Mouse (Mus musculus): ENCODE results near the gene Ddx11.

The Ddx11 gene

DNA sequence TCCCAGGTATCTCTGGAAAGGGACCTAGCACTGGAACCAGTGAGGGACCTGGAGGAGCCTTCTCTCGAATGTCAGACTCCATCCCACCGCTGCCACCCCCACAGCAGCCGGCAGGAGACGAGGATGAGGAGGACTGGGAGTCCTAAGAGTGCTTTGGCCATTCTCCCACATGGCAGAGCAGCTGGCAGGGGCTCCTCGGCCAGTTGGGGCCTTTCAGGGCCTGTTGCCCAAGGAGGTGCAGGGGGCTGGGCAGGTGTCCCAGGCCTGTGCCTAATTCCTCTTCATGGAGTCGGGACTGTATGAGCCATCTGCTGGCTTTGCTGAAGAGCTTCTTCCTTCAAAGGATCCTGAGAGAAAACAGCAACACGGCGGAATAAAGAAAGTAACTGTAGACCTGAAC, 4.3 kb upstream of the Ddx11 start:
- WGBS = 52% methylated on average over 8 of the region's 8 CpGs

DNA sequence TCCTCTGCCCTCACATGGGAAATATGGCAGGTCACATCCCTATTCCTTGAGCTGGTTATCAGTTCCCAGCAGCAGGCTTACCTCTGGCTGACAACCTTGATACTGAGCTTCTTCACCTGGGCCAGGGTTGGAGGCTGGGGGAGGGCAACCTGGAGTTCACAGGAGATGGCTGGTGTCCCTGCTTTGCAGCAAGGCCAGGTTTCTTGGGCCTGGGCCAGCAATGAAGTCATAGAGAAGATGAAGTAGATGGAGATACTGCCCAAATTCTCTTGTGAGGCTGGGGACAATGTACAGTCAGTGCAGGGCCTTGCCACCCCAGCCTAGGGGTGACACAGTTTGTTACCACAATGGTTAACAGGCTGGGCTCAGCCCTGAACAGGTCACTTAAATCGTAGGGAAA, 2.6 kb upstream of the Ddx11 start:
- WGBS = 71% methylated on average over 1 of the region's 1 CpGs

DNA sequence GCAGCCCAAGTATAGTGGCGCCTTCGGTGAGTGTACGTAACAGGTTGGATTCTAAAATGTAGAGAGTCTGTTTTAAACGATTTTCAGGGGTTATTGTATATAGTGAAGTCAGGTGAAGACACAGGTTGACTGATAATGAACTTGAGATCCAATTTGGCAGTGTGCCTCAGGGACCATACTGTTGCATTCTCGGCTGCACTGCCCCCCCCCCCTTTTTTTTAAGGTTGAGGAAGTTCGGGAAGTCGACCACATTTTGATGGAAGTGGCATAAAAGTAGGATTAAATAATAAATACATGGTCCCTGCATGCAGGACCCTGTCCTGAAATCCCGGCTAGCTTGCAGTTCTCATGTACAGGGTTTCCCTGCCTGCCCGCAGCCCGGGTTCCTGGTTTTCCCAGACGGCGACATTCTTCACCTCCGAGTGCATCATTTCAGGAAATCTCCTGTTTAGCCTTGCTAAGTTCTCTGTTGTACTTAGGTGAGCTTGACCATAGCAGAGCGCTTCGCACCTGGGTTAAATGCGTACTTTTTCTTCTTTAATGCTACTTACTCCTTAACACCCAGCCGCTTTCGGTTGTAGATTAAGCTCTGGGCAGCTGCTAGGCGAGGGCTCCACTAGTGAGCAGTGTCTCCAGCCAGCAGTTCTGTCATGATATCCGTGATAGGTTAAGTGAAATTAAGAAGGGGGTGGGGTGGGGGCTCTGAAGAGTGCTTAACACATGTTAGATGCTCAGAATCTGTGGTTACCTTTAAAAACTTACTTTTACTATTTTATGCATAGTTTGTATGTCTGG, 693 bp downstream of the Ddx11 start:
- WGBS = 8% methylated on average over 20 of the region's 20 CpGs

DNA sequence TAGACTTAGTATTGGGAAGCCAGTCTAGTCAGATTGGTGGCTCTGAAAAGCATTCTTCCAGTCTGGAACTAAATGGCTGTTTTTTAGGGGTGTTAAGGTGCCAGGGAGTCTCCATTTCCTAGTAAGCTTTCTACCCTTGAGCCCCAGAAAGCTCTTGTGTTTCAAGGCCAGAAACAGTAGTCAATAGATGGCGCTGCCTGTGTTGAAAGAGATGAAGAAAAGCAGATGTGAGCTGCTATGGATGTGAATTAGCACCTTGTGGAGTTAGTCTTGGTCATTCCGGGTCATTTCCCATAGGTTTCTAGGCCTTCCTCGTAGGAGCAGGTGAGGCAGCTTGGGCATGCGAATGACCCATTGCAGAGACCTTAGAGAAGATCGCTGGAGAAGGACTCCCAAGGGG, 1.9 kb downstream of the Ddx11 start:
- WGBS = 75% methylated on average over 5 of the region's 5 CpGs

DNA sequence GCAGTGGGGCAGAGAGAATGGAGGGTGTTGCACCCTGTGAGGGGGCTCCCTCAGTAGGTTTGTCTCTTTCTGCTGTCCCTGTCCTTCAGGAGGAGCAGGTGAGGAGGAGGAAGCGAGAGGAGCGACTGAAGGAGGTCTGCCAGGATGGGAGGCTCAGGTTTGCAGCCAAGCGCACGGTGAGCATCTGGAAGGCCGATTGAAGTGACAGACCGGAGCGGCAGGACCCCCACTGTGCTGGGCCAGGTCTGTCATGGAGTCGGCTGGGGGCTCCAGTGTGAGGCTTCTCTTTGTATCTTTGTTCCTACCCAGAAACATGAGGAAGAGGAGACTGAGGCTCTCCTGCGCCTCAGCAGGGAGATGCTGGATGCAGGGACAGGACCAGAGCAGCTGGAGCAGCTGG, 7.1 kb downstream of the Ddx11 start:
- 91% methylated on average over 9 of the region's 9 CpGs for WGBS

DNA sequence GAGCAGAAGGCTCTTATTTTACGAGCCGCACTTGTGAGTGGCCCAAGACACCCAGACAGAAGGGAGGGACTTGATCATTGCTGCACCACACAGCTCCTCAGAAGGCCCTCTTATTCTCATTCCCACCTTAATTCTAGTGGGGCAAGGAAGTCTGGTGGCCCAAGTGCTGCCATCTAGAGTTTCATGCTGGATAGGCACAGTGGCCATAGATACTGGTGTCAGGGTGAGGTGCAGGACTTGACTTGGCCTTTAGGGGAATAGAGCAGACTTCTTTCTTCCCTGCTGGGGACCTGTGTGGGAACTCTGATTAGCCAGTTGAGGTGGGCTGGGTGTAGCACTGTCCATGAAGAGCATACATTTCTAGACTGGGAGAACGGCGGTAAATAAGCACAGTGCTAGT, 7.9 kb downstream of the Ddx11 start:
- over 99% methylated on average over 4 of the region's 4 CpGs for WGBS

DNA sequence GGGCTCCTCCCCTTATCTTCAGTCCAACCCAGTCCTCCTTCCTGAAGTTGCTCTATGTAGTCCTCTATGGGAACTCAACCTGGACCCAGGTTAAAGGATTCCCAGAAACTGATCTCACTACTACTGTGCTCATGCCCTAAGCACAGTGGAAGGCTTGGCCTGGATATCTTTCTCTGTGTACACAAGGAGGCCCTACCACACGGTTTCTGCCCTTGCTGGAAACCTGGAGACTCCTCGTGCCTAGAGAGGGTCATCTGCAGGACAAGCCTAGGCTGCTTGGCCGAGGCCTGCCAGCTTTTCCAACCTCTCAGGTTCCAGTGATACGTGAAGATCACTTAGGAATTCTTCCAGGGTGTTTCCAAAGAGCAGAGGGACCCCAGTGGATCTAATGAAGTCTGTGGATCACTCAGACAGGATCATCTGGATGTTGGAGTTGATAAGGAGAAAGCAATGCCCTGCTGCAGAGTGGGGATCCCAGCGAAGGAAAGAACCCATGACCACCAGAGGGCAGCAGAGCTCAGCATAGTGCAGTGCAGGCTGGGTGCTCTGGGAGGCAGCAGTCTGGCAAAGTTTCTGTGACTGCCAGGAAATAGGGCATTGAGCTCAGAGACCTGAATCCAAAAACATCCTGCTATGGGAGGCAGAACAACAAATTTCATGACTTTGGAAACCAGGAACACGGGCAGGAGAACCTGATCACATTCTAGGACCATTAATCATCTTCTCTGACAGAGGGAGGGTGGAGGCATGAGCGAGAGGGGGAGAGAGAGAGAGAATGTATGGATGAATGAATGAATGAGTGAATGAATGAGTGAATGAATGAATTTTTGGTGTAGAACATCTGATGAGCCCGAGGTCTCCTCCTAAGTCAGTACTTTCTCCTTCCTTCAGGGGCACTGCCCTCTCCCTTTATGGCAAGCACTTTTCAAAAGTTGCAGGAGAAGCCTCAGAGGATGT, 29.7 kb downstream of the Ddx11 start:
- WGBS = 56% methylated on average over 6 of the region's 8 CpGs

DNA sequence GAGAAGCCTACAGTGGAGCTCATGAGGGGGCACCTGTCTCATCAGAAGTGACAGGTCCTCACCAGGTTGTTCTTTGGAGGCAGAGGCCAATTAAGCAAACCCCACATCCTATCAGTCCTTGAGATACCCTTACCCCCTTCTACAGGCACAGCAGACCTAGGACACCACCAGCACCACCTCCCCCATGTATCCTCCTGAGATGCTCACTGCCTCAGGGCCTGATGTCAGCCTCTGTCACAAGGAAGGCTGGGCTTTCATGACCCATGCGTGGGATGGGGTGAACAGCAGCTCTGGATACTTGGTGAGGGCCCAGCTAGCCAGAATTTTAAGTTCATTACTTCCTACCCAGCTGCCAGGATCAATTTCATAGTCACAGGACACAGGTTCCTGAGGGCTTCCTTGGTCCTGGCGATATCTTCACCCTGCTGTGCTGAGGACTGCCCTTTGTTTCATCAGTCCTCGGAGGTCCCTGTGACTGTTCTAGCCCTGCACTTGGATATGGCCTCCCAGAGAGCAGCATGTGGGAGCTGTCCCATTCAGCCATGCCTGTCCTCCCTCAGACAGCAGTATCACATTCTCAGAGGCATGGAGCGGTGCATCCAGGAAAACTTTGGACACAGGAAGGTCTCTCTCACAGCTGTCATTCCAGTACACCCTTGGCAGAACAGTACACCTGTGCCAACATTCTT, 30.6 kb downstream of the Ddx11 start:
- 96% methylated on average over 4 of the region's 4 CpGs for WGBS

DNA sequence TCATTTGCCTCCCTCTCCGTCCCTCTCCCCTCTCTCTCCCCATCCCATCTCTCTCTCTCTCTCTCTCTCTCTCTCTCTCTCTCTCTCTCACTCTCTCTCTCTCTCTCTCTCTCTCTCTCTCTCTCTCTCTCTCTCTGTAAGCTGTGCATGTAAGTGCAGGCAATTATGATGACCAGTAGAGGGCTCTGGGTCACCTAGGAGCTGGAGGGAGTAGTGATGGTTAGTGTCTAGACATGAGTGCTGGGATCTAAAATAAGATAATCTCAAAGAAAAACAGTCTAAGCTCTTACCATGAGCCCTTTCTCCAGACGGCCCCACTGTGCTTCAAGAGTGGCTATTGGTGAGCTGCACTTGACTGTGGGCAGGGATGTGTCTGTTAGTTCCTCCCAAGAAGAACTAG, 31.6 kb downstream of the Ddx11 start:
- WGBS = 64% methylated on average over 2 of the region's 2 CpGs

DNA sequence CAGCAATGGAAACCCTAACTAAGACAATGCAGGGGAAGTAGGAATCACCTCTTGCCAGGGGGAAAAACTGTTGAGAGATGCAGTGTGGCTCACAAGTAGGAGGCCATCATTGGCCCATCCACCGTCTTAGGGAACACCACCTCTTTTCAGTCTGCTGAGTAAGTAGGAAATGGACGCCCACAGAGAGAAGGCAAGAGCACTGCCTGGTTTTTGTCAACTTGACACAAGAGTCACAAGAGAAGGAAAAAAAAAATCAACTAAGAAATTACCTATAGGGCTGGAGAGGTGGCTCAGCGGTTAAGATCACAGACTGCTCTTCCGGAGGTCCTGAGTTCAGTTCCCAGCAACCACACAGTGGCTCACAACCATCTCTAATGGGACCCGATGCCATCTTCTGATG, 35.0 kb downstream of the Ddx11 start:
- 90% methylated on average over 5 of the region's 5 CpGs for WGBS

DNA sequence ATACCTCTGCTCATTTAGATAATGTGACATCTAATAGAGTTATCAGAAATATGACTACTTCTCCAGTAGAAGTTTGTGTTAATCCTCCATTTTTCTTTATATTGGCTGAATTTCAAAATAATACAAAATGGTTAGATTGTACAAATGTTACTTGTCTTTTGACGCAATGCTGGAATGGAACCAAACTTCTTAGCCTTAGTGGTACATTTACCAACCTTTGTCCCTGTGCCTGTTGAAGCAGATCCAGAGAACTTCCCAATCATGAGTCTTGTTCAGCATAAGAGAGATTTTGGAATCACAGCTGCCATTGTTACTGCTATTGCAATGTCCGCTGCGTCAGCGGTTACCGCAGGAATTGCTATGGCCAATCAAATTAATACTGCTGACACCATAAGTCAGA, 43.8 kb downstream of the Ddx11 start:
- 97% methylated on average over 5 of the region's 5 CpGs for WGBS

DNA sequence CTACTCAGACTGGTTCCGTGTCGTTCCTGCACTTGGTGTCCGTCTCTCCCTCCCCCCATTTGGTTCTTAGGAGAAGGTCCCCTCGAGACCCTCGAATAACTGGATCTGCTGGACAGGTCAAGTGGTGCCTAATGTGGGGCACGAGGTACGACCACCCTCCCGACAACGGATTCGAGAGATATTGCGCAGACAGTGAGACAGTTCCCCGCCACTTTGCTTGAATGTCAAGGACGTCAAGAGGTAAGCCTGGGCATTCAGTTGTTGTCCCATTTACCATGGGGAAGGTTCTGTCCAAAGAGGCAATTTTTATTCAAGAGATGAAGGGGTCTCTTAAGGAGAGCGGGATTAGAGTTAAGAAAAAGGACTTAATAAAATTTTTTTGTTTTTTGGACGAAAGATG, 47.7 kb downstream of the Ddx11 start:
- WGBS = 93% methylated on average over 15 of the region's 15 CpGs

DNA sequence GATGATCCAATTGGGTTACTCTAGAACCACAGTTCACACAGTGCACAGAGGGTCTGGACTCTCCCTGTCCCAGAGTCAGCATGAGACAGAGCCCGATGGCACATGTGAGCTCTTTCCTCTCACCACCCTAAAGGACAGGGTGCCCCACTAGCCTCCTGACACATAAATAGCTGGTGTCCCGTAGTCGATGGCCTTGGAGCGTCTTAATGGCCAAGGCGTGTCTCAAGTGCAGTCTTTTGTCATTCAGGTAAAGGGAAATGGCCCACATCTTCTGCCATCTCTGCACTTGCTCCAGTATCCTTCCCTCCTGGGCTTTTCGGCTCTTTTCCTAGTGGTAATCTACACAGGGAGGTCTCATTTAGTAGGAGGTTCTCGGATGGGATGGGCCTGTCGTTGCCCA, 67.3 kb downstream of the Ddx11 start:
- 96% methylated on average over 8 of the region's 8 CpGs for WGBS

DNA sequence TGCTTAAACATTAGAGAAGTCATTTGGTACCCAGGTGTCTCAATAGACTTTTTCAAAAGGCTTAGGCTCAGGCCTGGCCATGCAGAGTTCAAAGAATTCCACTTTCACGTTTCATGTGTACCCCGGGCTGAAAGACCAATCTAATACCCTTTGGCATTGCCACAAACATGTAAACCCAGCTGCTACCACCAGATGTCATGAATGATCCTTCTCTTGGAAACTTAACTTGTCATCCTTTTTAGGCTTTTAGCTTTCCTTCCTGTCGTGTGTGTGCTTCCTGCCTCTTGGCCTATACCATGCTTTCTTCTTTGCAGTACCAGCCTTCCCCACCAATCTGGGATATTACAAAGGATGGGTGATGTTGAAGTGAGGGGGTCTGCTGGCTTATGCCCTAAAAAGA, 73.7 kb downstream of the Ddx11 start:
- WGBS = 35% methylated on average over 3 of the region's 3 CpGs
